Mouse (Mus musculus) embryonic fibroblast, embryonic 13.5 days (primary cell): ENCODE measurements around the gene Unkl.

Experiments
- CTCF ChIP-seq: IDR thresholded peaks from 2 replicates; pipeline ENCODE4 v1.5.1; 2011; ENCODE audit warnings: mild to moderate bottlenecking, control low read depth, low read length, moderate library complexity, borderline replicate concordance; ENCODE audit not compliant: insufficient read depth
- POLR2A ChIP-seq: IDR thresholded peaks from 2 replicates; pipeline ENCODE4 v1.6.1; 2011; ENCODE audit warnings: low read depth, mild to moderate bottlenecking, control low read depth, low read length, moderate library complexity

- TF ChIP-seq CTCF (no peak), POLR2A (no peak)
Observed at GRCm38 (mm10) chr17:25220746-25221145, 32.5 kb downstream of the Unkl start.
